Mouse (Mus musculus): ENCODE results near the gene AU040320. TPM values are rescaled to one million over a fixed set of nuclear protein-coding genes. Genes with fewer than 3 reads are reported as not detected.
A peak's percentile ranks its signal among the peaks of the same experiment; 100 is the strongest.

Gene AU040320
- total and polyA plus RNA-seq, 2 experiments from 2014 or later: 33.6 to 45.4 TPM

DNA sequence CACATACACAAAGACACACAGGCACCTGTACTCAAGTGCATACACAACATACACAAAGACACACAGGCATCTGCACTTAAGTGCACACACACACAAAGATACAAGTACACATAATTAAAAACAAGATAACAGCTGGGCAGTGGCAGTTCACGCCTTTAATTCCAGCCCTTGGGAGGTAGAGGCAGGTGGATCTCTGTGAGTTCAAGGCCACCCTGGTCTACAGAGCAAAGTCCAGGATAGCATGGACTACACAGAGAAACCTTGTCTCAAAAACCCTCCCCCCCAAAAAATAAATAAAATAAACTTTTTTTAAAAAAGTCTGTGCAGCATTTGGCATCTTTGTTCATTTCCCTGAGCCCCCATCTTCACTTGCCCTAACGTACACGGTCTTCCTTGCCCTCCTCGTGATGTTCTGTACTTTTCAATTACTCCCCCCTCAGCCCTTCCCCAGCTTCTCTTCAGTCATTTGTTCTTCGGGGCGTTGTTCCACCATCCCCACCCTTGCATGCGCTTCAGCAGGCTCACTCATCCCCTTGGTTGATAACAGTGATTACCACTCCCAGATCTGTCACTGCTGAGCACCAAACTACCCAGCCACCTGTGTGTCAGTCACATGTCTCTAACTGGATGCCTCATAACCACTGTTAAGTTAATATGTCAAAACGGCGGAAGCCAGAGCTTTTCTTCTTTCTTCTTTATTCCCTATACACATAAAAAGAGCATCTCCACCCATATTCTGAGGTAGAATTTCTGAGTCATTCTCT lies 16.6 kb downstream of the AU040320 start:
- no peak overlapping the region for H3K4me2 ChIP-seq (ENCODE audit: low read depth, low read length)
- no peak overlapping the region for H3K9ac ChIP-seq (replicated peaks; ENCODE audit: low read length)
- H3K27ac ChIP-seq: no peak overlapping the region
- H3K9me3 ChIP-seq (ENCODE audit: low read length): no peaks in the 10 kb centered on the region
- no peaks in the 10 kb centered on the region for H3K4me1 ChIP-seq (ENCODE audit: insufficient read depth, low read length)
- 93% methylated on average over 9 of the region's 9 CpGs for WGBS
- ATAC-seq (no peak), DNase-seq (ENCODE audit: low spot score) (no peak)
- H3K36me3 ChIP-seq (ENCODE audit: insufficient read depth, low read length): no peaks in the 10 kb centered on the region
- TF ChIP-seq CTCF (IDR thresholded peaks at IDR 0.05; ENCODE audit: low read depth): no peak
- H3K27me3 ChIP-seq (ENCODE audit: insufficient read depth, low read length): no peaks in the 10 kb centered on the region
- no peak overlapping the region for H3K4me3 ChIP-seq (ENCODE audit: low read length)

DNA sequence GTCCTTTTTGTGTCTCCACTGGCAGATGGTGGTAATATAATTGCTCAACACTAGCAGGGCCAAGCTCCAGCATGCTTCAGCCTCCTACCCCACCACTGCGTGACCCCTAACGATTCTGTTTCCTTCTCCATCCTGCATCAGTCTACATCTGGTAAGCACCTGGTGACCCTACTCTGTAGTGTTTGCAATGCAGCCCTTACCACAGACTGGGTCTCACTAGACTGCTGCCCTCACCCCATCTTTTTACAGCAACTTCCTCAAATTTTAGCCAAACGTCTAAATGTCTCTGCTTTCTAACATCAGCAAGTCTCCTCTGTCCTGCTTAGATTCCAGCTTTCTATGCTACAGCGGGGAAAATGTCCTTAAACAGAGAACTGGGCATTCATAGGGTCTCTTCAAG lies 17.5 kb downstream of the AU040320 start:
- DNase-seq (ENCODE audit: low spot score) (no peak), ATAC-seq (no peak)
- Histone ChIP-seq H3K4me1 (ENCODE audit: insufficient read depth, low read length) (no peaks in the 10 kb centered on the region), H3K27me3 (ENCODE audit: insufficient read depth, low read length) (no peaks in the 10 kb centered on the region), H3K4me2 (ENCODE audit: low read depth, low read length) (no peak overlapping the region), H3K4me3 (ENCODE audit: low read length) (no peak overlapping the region), H3K9me3 (ENCODE audit: low read length) (no peaks in the 10 kb centered on the region), H3K9ac (replicated peaks; ENCODE audit: low read length) (no peak overlapping the region), H3K36me3 (ENCODE audit: insufficient read depth, low read length) (no peaks in the 10 kb centered on the region), H3K27ac (no peak overlapping the region)
- WGBS: 87% methylated on average over 4 of the region's 4 CpGs
- no peak for TF ChIP-seq CTCF (IDR thresholded peaks at IDR 0.05; ENCODE audit: low read depth)

DNA sequence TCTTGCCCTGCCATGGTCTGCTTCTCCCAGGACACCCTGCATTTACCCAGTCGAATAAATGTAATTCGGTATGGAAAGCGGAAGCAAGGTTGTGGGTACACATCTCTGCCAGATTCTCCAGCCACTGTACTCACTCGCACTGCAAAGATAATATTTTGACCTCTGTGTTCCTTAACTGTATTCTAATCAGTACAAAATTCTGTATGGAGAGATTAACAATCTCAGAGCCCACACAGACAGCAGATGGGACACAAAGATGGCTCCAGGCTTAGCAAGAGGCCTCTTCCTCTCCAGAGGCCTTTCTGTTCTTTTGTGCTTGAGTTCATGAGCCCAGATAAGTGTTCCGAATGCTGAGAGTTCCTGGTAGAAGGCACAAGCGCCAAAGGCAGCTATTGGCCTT lies 20.5 kb downstream of the AU040320 start:
- ATAC-seq: no peak
- no peak for DNase-seq (ENCODE audit: low spot score)
- Histone ChIP-seq H3K4me2 (ENCODE audit: low read depth, low read length) (no peak overlapping the region), H3K36me3 (ENCODE audit: insufficient read depth, low read length) (no peaks in the 10 kb centered on the region), H3K27me3 (ENCODE audit: insufficient read depth, low read length) (no peaks in the 10 kb centered on the region), H3K4me1 (ENCODE audit: insufficient read depth, low read length) (peaks cover 1% of the 10 kb centered on the region; the same call in 1 of the 2 replicates), H3K4me3 (ENCODE audit: low read length) (no peak overlapping the region), H3K9me3 (ENCODE audit: low read length) (no peaks in the 10 kb centered on the region), H3K9ac (replicated peaks; ENCODE audit: low read length) (no peak overlapping the region), H3K27ac (no peak overlapping the region)
- no peak for TF ChIP-seq CTCF (IDR thresholded peaks at IDR 0.05; ENCODE audit: low read depth)
- WGBS: 95% methylated on average over 6 of the region's 6 CpGs

DNA sequence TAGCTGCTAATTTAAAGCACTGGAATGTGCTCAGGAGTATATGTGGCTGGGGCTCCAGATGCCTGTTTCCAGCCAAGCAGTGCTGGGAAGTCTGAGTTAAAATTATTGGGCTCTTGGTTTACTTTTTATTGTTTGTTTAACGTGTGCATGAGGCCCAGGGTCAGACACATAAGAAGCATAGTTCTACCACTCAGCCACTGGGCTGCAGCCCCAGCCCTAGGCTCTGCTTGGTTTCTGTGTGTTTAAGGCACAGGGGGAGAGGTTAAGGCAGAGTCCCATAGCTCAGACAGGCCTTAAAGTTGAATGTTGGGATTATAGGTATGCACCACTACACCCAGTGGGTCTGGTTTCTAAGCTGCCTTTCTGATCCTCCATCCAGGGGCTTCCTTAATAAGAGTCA lies 21.8 kb downstream of the AU040320 start:
- ATAC-seq: no peak
- no peak for DNase-seq (ENCODE audit: low spot score)
- Histone ChIP-seq H3K27me3 (ENCODE audit: insufficient read depth, low read length) (no peaks in the 10 kb centered on the region), H3K9me3 (ENCODE audit: low read length) (no peaks in the 10 kb centered on the region), H3K4me1 (ENCODE audit: insufficient read depth, low read length) (peaks cover 3% of the 10 kb centered on the region; the same call in 1 of the 2 replicates), H3K4me2 (ENCODE audit: low read depth, low read length) (no peak overlapping the region), H3K9ac (replicated peaks; ENCODE audit: low read length) (no peak overlapping the region), H3K27ac (no peak overlapping the region), H3K36me3 (ENCODE audit: insufficient read depth, low read length) (no peaks in the 10 kb centered on the region), H3K4me3 (ENCODE audit: low read length) (no peak overlapping the region)
- WGBS: 91% methylated on average over 1 of the region's 1 CpGs
- no peak for TF ChIP-seq CTCF (IDR thresholded peaks at IDR 0.05; ENCODE audit: low read depth)

DNA sequence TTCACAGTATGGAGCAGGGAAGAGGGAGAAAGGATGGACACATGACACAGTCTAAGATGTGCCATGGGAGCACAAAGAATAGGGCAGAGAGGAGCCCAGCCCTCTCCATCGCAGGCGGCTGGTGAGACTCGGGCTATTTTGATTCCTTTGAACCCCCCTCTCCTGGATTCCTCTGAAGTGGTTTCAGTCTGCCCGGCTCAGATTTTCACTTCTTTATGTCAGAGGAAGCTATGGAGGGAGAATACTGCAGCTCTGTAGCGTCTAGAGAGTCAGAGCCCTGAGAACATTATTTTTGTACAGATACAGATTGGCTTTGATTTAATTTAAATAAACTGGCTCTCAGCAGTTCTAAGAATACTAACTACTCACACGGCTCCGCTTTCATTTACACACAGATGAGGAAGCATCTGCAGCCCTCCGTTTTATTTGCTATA lies 25.8 kb downstream of the AU040320 start:
- Histone ChIP-seq H3K27me3 (ENCODE audit: insufficient read depth, low read length) (no peaks in the 10 kb centered on the region), H3K9ac (replicated peaks; ENCODE audit: low read length) (no peak overlapping the region), H3K4me2 (ENCODE audit: low read depth, low read length) (peak overlapping the region; percentile 33), H3K36me3 (ENCODE audit: insufficient read depth, low read length) (no peaks in the 10 kb centered on the region), H3K4me1 (ENCODE audit: insufficient read depth, low read length) (peaks cover 3% of the 10 kb centered on the region; the same call in 1 of the 2 replicates), H3K4me3 (ENCODE audit: low read length) (0 out of 2 replicates have a peak overlapping the region, but pooled peaks have one; percentile 2), H3K27ac (peak overlapping the region; percentile 12; the same call in 1 of the 2 replicates), H3K9me3 (ENCODE audit: low read length) (no peaks in the 10 kb centered on the region)
- TF ChIP-seq CTCF (IDR thresholded peaks at IDR 0.05; ENCODE audit: low read depth): no peak
- DNase-seq (ENCODE audit: low spot score) (peak; percentile 24), ATAC-seq (peak; percentile 55; the same call in 1 of the 2 replicates)
- WGBS: 29% methylated on average over 8 of the region's 8 CpGs

DNA sequence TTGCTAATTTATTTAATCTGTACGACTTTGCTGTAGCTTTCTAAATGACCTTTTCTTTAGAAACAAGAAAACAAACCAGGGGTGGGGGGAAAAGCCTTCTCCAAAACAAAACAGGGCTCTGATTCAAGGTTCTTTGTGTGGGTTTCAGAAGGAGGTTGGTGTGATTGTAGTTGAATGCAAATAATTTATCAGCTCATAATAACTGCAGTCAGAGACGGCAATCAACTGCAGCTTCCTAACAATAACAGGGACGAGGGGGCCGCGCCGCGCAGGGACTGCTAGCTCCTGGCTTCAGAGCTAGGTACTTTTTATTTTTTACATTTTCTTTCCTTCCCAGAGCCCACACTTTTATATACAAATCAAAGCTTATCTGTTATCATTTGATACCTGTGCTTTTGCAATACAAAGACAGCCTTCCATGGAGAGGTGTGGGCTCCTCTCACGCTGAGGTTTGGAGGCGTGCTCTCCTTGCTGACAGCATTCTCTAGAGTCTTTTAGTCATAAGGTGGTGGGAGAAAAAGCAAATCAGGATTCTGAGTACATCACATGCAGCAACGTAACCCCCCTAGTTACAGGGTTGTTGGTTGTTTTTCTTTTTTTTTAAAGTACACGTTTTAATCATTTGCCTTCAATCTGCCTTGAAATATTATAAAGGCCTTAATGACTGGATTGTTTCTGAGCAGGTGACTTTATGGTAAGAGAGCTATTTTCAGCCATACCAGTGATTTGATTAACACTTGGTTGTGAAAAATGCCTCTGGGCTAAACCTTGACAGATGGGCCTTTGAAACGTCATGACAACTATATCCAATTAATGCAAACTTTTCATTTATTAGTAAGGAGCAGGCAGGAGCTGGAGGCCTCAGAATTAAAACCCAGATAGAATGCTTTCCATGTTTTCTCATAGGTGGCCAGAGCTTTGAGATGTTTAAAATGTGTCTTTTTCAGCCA lies 26.8 kb downstream of the AU040320 start:
- H3K27me3 ChIP-seq (ENCODE audit: insufficient read depth, low read length): no peaks in the 10 kb centered on the region
- no peak overlapping the region for H3K4me3 ChIP-seq (ENCODE audit: low read length)
- H3K4me2 ChIP-seq (ENCODE audit: low read depth, low read length): peak overlapping the region; percentile 33
- DNase-seq (ENCODE audit: low spot score) (peak; percentile 23), ATAC-seq (no peak)
- peaks cover 3% of the 10 kb centered on the region; the same call in 1 of the 2 replicates for H3K4me1 ChIP-seq (ENCODE audit: insufficient read depth, low read length)
- WGBS: 34% methylated on average over 12 of the region's 12 CpGs
- H3K9ac ChIP-seq (replicated peaks; ENCODE audit: low read length): no peak overlapping the region
- no peaks in the 10 kb centered on the region for H3K9me3 ChIP-seq (ENCODE audit: low read length)
- H3K27ac ChIP-seq: 0 out of 2 replicates have a peak overlapping the region, but pooled peaks have one; percentile 33
- H3K36me3 ChIP-seq (ENCODE audit: insufficient read depth, low read length): no peaks in the 10 kb centered on the region
- TF ChIP-seq CTCF (IDR thresholded peaks at IDR 0.05; ENCODE audit: low read depth): no peak
